Mouse (Mus musculus) G1E (cell line): ENCODE data around the gene Traf3.

Experiments used
- CTCF ChIP-seq: IDR thresholded peaks from 2 replicates; pipeline ENCODE4 v1.5.1; 2012; ENCODE audit warnings: low read depth, low read length, inconsistent platforms, mixed read lengths
- GATA1 ChIP-seq: IDR thresholded peaks from 2 replicates; pipeline ENCODE4 v1.6.1; 2012; ENCODE audit warnings: borderline replicate concordance, low read length, inconsistent platforms, mixed read lengths
- GATA2 ChIP-seq: IDR thresholded peaks from 2 replicates; pipeline ENCODE4 v1.6.1; 2012; ENCODE audit warnings: low read depth, low read length, inconsistent platforms, borderline replicate concordance
- POLR2AphosphoS5 ChIP-seq: IDR thresholded peaks from 2 replicates; pipeline ENCODE4 v1.6.1; 2012; ENCODE audit warnings: low read depth, low read length, inconsistent platforms; ENCODE audit not compliant: insufficient replicate concordance

- TF ChIP-seq CTCF (no peak), GATA1 (no peak), POLR2AphosphoS5 (no peak), GATA2 (no peak)
These were observed 18.3 kb downstream of the Traf3 start, which contains the start of gene 4930595D18Rik for GRCm38 (mm10) chr12:111184476-111184875.
